Mouse (Mus musculus): ENCODE measurements around the gene Hexim1. TPM values are rescaled to one million over a fixed set of nuclear protein-coding genes. Genes with fewer than 3 reads are reported as not detected.

Gene Hexim1
- total RNA-seq, 2 experiments from 2014 or later = 17.4 to 19.0 TPM

GRCm38 (mm10) chr11:103149771-103150170, 33.7 kb downstream of the Hexim1 start:
- no peak for DNase-seq

- peak; percentile 92 for DNase-seq
Measured at GRCm38 (mm10) chr11:103158621-103159478, 42.8 kb downstream of the Hexim1 start.

GRCm38 (mm10) chr11:103160738-103161137, 44.7 kb downstream of the Hexim1 start:
- DNase-seq = no peak

GRCm38 (mm10) chr11:103161449-103161848, 45.4 kb downstream of the Hexim1 start:
- no peak for DNase-seq

GRCm38 (mm10) chr11:103162132-103162531, 46.1 kb downstream of the Hexim1 start:
- no peak for DNase-seq

GRCm38 (mm10) chr11:103164391-103164790, 48.4 kb downstream of the Hexim1 start:
- no peak for DNase-seq

GRCm38 (mm10) chr11:103168690-103169390, 52.8 kb downstream of the Hexim1 start:
- peak; percentile 40 for DNase-seq

Other genes starting within 250 kb of the Hexim1 start
- gene Eftud2, start 235.2 kb upstream of the Hexim1 start, total RNA-seq (2021) = 10 to 100 TPM; 23.7 to 25.5 TPM
- not detected for gene Ccdc103, start 235.0 kb upstream of the Hexim1 start, total RNA-seq (2021)
- gene Fam187a, start 231.1 kb upstream of the Hexim1 start, total RNA-seq (2021) = not detected
- gene Gfap, start 215.3 kb upstream of the Hexim1 start, total RNA-seq (2021) = not detected
- gene Kif18b, start 191.1 kb upstream of the Hexim1 start, total RNA-seq (2021) = under 1 TPM; 0.26 to 0.67 TPM
- gene C1ql1, start 169.5 kb upstream of the Hexim1 start, total RNA-seq (2021) = under 1 TPM in 1 of 2 experiments, not detected in 1; 0.18 TPM
- gene Nmt1, start 88.0 kb upstream of the Hexim1 start, total RNA-seq (2021) = 10 to 100 TPM; 35.6 to 36.7 TPM
- 10 to 100 TPM; 22.0 to 28.2 TPM for gene Dcakd, start 87.9 kb upstream of the Hexim1 start, total RNA-seq (2021)
- 1 to 10 TPM; 3.2 to 3.9 TPM for gene Plcd3, start 14.6 kb upstream of the Hexim1 start, total RNA-seq (2021)
- 10 to 100 TPM; 23.7 to 29.7 TPM for gene Acbd4, start 14.5 kb upstream of the Hexim1 start, total RNA-seq (2021)
- 1 to 10 TPM; 1.0 to 1.9 TPM for gene Hexim2, start 16.2 kb downstream of the Hexim1 start, total RNA-seq (2021)
- gene Fmnl1, start 54.9 kb downstream of the Hexim1 start, total RNA-seq (2021) = 1 to 10 TPM; 4.7 to 4.9 TPM
- not detected for gene 1700023F06Rik, start 92.3 kb downstream of the Hexim1 start, total RNA-seq (2021)
- not detected for gene Spata32, start 102.2 kb downstream of the Hexim1 start, total RNA-seq (2021)
- 1 to 10 TPM; 2.8 to 4.1 TPM for gene Map3k14, start 151.2 kb downstream of the Hexim1 start, total RNA-seq (2021)
- 1 to 10 TPM; 3.0 to 4.6 TPM for gene Arhgap27, start 247.5 kb downstream of the Hexim1 start, total RNA-seq (2021)

Measured in gastrocnemius, postnatal 25 days (tissue).